Mouse (Mus musculus) activated CD4-positive, CD25-positive, alpha-beta regulatory T cell, adult 9 weeks (primary cell): ENCODE measurements around the gene Nelfa. TPM values are rescaled to one million over a fixed set of nuclear protein-coding genes. Genes with fewer than 3 reads are reported as not detected.

Source experiments
- polyA plus RNA-seq: library from polyadenylated mRNA; unstranded; fragments of 100-300 nt; shearing (Covaris generic); gene quantifications from one replicate; pipeline ENCODE4 v1.2.1, GENCODE M21; 2017

Gene Nelfa
- polyA plus RNA-seq = 52.1 TPM

GRCm38 (mm10) chr5:33936120-33936707 is at the start of gene Nelfa:
Gene Nelfa (minus strand): TSS chr5:33936413.

GRCm38 (mm10) chr5:33983309-33984121 is 47.3 kb upstream of the Nelfa start, which contains the start of gene Gm1673:
Gene Gm1673 (plus strand): TSS chr5:33983433.

Other genes starting within 250 kb of the Nelfa start
- gene Fgfr3, start 214.7 kb downstream of the Nelfa start, polyA plus RNA-seq = 0.13 TPM
- gene Letm1, start 153.6 kb downstream of the Nelfa start, polyA plus RNA-seq = 29.9 TPM
- 7.8 TPM for gene Nsd2, start 115.7 kb downstream of the Nelfa start, polyA plus RNA-seq
- gene Gm1673, start 47.0 kb upstream of the Nelfa start, polyA plus RNA-seq = not detected
- not detected for gene Nat8l, start 59.6 kb upstream of the Nelfa start, polyA plus RNA-seq
- 0.42 TPM for gene Poln, start 233.0 kb upstream of the Nelfa start, polyA plus RNA-seq
- 81.8 TPM for gene Haus3, start 233.1 kb upstream of the Nelfa start, polyA plus RNA-seq